Mouse (Mus musculus) heart, postnatal 0 days (tissue): Measurements from ENCODE around the gene Pank4.

Source experiments
- CTCF ChIP-seq: IDR thresholded peaks from 2 replicates; pipeline ENCODE4 v1.5.1; 2016; ENCODE audit warnings: antibody characterized with exemption, control low read depth, low read depth
- EP300 ChIP-seq: IDR thresholded peaks from 2 replicates; pipeline ENCODE4 v1.6.1; 2016; ENCODE audit warnings: antibody characterized with exemption, low read depth

DNA sequence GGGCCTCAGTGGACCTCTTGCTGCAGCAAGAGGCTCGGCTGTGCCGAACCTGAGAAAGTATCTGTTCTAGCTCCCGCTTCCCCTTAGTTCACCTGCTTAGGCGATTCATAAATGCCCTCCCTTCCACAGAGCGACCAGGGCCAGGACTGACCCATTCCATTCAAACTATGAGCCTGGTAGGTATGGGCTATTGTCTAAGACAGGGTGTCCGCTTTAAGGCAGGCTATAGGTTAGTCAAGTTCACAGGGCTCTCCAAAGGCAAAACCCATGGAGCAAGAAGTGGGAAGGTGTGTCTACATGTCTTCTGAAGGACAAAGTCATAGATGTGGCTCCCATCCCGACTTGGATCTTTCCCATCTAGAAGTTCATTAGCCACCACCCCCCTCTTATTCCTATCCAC is 1.2 kb upstream of the Pank4 start:
- TF ChIP-seq CTCF (no peak), EP300 (no peak)
